Mouse (Mus musculus): ENCODE measurements around the gene Rpl12. TPM values are rescaled to one million over a fixed set of nuclear protein-coding genes. Genes with fewer than 3 reads are reported as not detected.

The Rpl12 gene
- polyA plus RNA-seq, 1 experiment from 2014 or later: 78.4 TPM

GRCm38 (mm10) chr2:32918391-32918790, 43.0 kb upstream of the Rpl12 start:
- Histone ChIP-seq H3K9ac (replicated peaks; ENCODE audit: low read depth) (no peak overlapping the region), H3K9me3 (ENCODE audit: low read length) (no peaks in the 10 kb centered on the region), H3K27ac (ENCODE audit: low read length) (0 out of 2 replicates have a peak overlapping the region, but pooled peaks have one; percentile 0), H3K36me3 (ENCODE audit: insufficient read depth, low read length) (peaks cover 36% of the 10 kb centered on the region), H3K4me3 (ENCODE audit: low read depth, low read length) (no peak overlapping the region), H3K27me3 (replicated peaks; ENCODE audit: insufficient read depth, low read length) (no peaks in the 10 kb centered on the region), H3K4me2 (replicated peaks; ENCODE audit: low read depth, low read length) (no peak overlapping the region), H3K4me1 (ENCODE audit: insufficient read depth, low read depth, low read length) (peaks cover 15% of the 10 kb centered on the region)
- no peak for DNase-seq (ENCODE audit: low spot score)
- no peak for ATAC-seq
- no peak for TF ChIP-seq CTCF (IDR thresholded peaks at IDR 0.05)
- no peak for TF ChIP-seq EP300 (IDR thresholded peaks at IDR 0.05)
- WGBS: 63% methylated on average over 9 of the region's 9 CpGs

- Histone ChIP-seq H3K4me1 (ENCODE audit: insufficient read depth, low read depth, low read length) (no peaks in the 10 kb centered on the region), H3K27me3 (replicated peaks; ENCODE audit: insufficient read depth, low read length) (no peaks in the 10 kb centered on the region), H3K4me2 (replicated peaks; ENCODE audit: low read depth, low read length) (no peak overlapping the region), H3K36me3 (ENCODE audit: insufficient read depth, low read length) (peaks cover 46% of the 10 kb centered on the region), H3K9me3 (ENCODE audit: low read length) (no peaks in the 10 kb centered on the region), H3K27ac (ENCODE audit: low read length) (no peak overlapping the region), H3K9ac (replicated peaks; ENCODE audit: low read depth) (no peak overlapping the region), H3K4me3 (ENCODE audit: low read depth, low read length) (no peak overlapping the region)
- 87% methylated on average over 7 of the region's 7 CpGs for WGBS
- DNase-seq (ENCODE audit: low spot score): no peak
- no peak for TF ChIP-seq EP300 (IDR thresholded peaks at IDR 0.05)
- no peak for TF ChIP-seq CTCF (IDR thresholded peaks at IDR 0.05)
- no peak for ATAC-seq
These were observed 40.1 kb upstream of the Rpl12 start for GRCm38 (mm10) chr2:32921235-32921634.

GRCm38 (mm10) chr2:32921801-32922380, 39.5 kb upstream of the Rpl12 start:
- TF ChIP-seq CTCF (IDR thresholded peaks at IDR 0.05) (no peak), EP300 (IDR thresholded peaks at IDR 0.05) (no peak)
- Histone ChIP-seq H3K4me1 (ENCODE audit: insufficient read depth, low read depth, low read length) (no peaks in the 10 kb centered on the region), H3K4me3 (ENCODE audit: low read depth, low read length) (no peak overlapping the region), H3K27me3 (replicated peaks; ENCODE audit: insufficient read depth, low read length) (no peaks in the 10 kb centered on the region), H3K4me2 (replicated peaks; ENCODE audit: low read depth, low read length) (no peak overlapping the region), H3K9me3 (ENCODE audit: low read length) (no peaks in the 10 kb centered on the region), H3K27ac (ENCODE audit: low read length) (no peak overlapping the region), H3K9ac (replicated peaks; ENCODE audit: low read depth) (no peak overlapping the region), H3K36me3 (ENCODE audit: insufficient read depth, low read length) (peaks cover 46% of the 10 kb centered on the region)
- DNase-seq (ENCODE audit: low spot score): no peak
- ATAC-seq: no peak
- WGBS: 89% methylated on average over 13 of the region's 15 CpGs

GRCm38 (mm10) chr2:32922564-32922963, 38.8 kb upstream of the Rpl12 start:
- Histone ChIP-seq H3K27ac (ENCODE audit: low read length) (no peak overlapping the region), H3K4me1 (ENCODE audit: insufficient read depth, low read depth, low read length) (no peaks in the 10 kb centered on the region), H3K4me2 (replicated peaks; ENCODE audit: low read depth, low read length) (no peak overlapping the region), H3K9ac (replicated peaks; ENCODE audit: low read depth) (no peak overlapping the region), H3K4me3 (ENCODE audit: low read depth, low read length) (no peak overlapping the region), H3K36me3 (ENCODE audit: insufficient read depth, low read length) (peaks cover 46% of the 10 kb centered on the region), H3K9me3 (ENCODE audit: low read length) (no peaks in the 10 kb centered on the region), H3K27me3 (replicated peaks; ENCODE audit: insufficient read depth, low read length) (no peaks in the 10 kb centered on the region)
- ATAC-seq (no peak), DNase-seq (ENCODE audit: low spot score) (no peak)
- WGBS: 88% methylated on average over 13 of the region's 13 CpGs
- TF ChIP-seq EP300 (IDR thresholded peaks at IDR 0.05) (no peak), CTCF (IDR thresholded peaks at IDR 0.05) (no peak)

GRCm38 (mm10) chr2:32923551-32924250, 37.7 kb upstream of the Rpl12 start:
- Histone ChIP-seq H3K9me3 (ENCODE audit: low read length) (no peaks in the 10 kb centered on the region), H3K27me3 (replicated peaks; ENCODE audit: insufficient read depth, low read length) (no peaks in the 10 kb centered on the region), H3K9ac (replicated peaks; ENCODE audit: low read depth) (no peak overlapping the region), H3K36me3 (ENCODE audit: insufficient read depth, low read length) (peaks cover 46% of the 10 kb centered on the region), H3K4me2 (replicated peaks; ENCODE audit: low read depth, low read length) (no peak overlapping the region), H3K4me1 (ENCODE audit: insufficient read depth, low read depth, low read length) (no peaks in the 10 kb centered on the region; the same call in 1 of the 2 replicates), H3K4me3 (ENCODE audit: low read depth, low read length) (no peak overlapping the region), H3K27ac (ENCODE audit: low read length) (no peak overlapping the region)
- DNase-seq (ENCODE audit: low spot score) (no peak), ATAC-seq (no peak)
- TF ChIP-seq EP300 (IDR thresholded peaks at IDR 0.05): no peak
- TF ChIP-seq CTCF (IDR thresholded peaks at IDR 0.05): no peak
- WGBS: 91% methylated on average over 24 of the region's 24 CpGs

GRCm38 (mm10) chr2:32924306-32924844, 37.0 kb upstream of the Rpl12 start:
- peaks cover 45% of the 10 kb centered on the region for H3K36me3 ChIP-seq (ENCODE audit: insufficient read depth, low read length)
- no peaks in the 10 kb centered on the region for H3K9me3 ChIP-seq (ENCODE audit: low read length)
- H3K27me3 ChIP-seq (replicated peaks; ENCODE audit: insufficient read depth, low read length): no peaks in the 10 kb centered on the region
- no peak for TF ChIP-seq EP300 (IDR thresholded peaks at IDR 0.05)
- TF ChIP-seq CTCF (IDR thresholded peaks at IDR 0.05): no peak
- WGBS: 73% methylated on average over 10 of the region's 10 CpGs
- peak overlapping the region; percentile 57; the same call in 1 of the 2 replicates for H3K27ac ChIP-seq (ENCODE audit: low read length)
- no peak for ATAC-seq
- no peak overlapping the region for H3K4me3 ChIP-seq (ENCODE audit: low read depth, low read length)
- H3K4me2 ChIP-seq (replicated peaks; ENCODE audit: low read depth, low read length): no peak overlapping the region
- no peak overlapping the region for H3K9ac ChIP-seq (replicated peaks; ENCODE audit: low read depth)
- DNase-seq (ENCODE audit: low spot score): no peak
- no peaks in the 10 kb centered on the region; the same call in 1 of the 2 replicates for H3K4me1 ChIP-seq (ENCODE audit: insufficient read depth, low read depth, low read length)

Measured in lung, postnatal 0 days (tissue).